ENCODE assay signal across 14 mouse cellular contexts in genomic region chr4:57384355-57384754, GRCm38 (mm10). TPM values are rescaled to one million over a fixed set of nuclear protein-coding genes. Genes with fewer than 3 reads are reported as not detected.
DNase-seq lines count a peak whose midpoint lies in the region.
"Had no signal": no experiment of that assay in that cellular context is flagged by ENCODE, and none has a peak within 500 bp of the region (broad histone marks: within the 10 kb centered on the region; RNA-seq: fewer than 3 reads in every experiment).

No protein-coding gene starts in this region.

- peak; percentile 40 for DNase-seq in embryo, embryonic 10 days (ENCODE audit: low spot score)
- DNase-seq in embryo, embryonic 9.5 days (ENCODE audit: extremely low spot score): no peak
- DNase-seq in kidney, postnatal 4 days: peak; percentile 23 to 24
- DNase-seq in kidney, adult 11 months: no peak
- DNase-seq in thymus, postnatal 25 days: peak; percentile 11
- no peak for DNase-seq in thymus, postnatal 0 days (ENCODE audit: low spot score)
- peak; percentile 55 for DNase-seq in thymus, postnatal 4 days
- no peak for DNase-seq in left cerebral cortex, adult 11 months (ENCODE audit: low spot score)
- DNase-seq: adrenal gland, adult 2 months; cerebellum, adult 11-12 months; kidney, adult 18-20 months; layer of hippocampus, postnatal 36 days; lung, adult 18-20 months had no signal

RNA-seq across cellular contexts. Expression of gene Palm2, which starts 49.7 kb away (rescaled TPM):
- polyA plus RNA-seq in thymus, postnatal 0 days (2015; fragmentation: Nextera tagmentation; extraction: Ambion mirVana): 0.22 TPM in 2 replicates
- polyA plus RNA-seq: spleen, adult 2 months had no signal

Comparison
In these comparisons a context has a peak if more than half of its experiments do, and no peak if none do; other contexts are left out.
1. DNase-seq: peak in embryo, embryonic 10 days (single experiment), kidney, postnatal 4 days (2 of 2), thymus, postnatal 25 days (single experiment) and thymus, postnatal 4 days (single experiment); none in embryo, embryonic 9.5 days (single experiment), kidney, adult 11 months (single experiment), thymus, postnatal 0 days (single experiment) and left cerebral cortex, adult 11 months (single experiment).